Mouse (Mus musculus) liver, embryonic 15.5 days (tissue): ENCODE measurements around the gene Nid2. TPM values are rescaled to one million over a fixed set of nuclear protein-coding genes. Genes with fewer than 3 reads are reported as not detected.

Experiments used
- ATAC-seq: fragments of 200-750 bp; cut with Nextera tagmentation; 2 replicates; pipeline ENCODE4 v1.8.0; 2017; ENCODE audit warnings: moderate number of reproducible peaks, mild to moderate bottlenecking, moderate library complexity; ENCODE audit not compliant: insufficient read depth
- H3K27ac ChIP-seq: fragments of 300-500 bp; sonication (generic); replicated peaks from 2 replicates; pipeline ENCODE4 v1.5.1; 2015; ENCODE audit warnings: mild to moderate bottlenecking, inconsistent platforms
- H3K27me3 ChIP-seq: fragments of 300-500 bp; sonication (generic); 2 replicates; pipeline ENCODE4 v1.6.1; 2015; ENCODE audit warnings: mild to moderate bottlenecking, inconsistent platforms
- H3K36me3 ChIP-seq: fragments of 300-500 bp; sonication (generic); replicated peaks from 2 replicates; pipeline ENCODE4 v1.6.1; 2015; ENCODE audit warnings: moderate library complexity, mild to moderate bottlenecking, inconsistent platforms
- H3K4me1 ChIP-seq: fragments of 300-500 bp; sonication (generic); replicated peaks from 2 replicates; pipeline ENCODE4 v1.6.1; 2015; ENCODE audit warnings: inconsistent platforms
- H3K4me2 ChIP-seq: fragments of 300-500 bp; sonication (generic); 2 replicates; pipeline ENCODE4 v1.6.1; 2015; ENCODE audit warnings: moderate library complexity, mild to moderate bottlenecking, inconsistent platforms
- H3K4me3 ChIP-seq: fragments of 300-500 bp; sonication (generic); replicated peaks from 2 replicates; pipeline ENCODE4 v1.5.1; 2015; ENCODE audit warnings: mild to moderate bottlenecking, inconsistent platforms
- H3K9ac ChIP-seq: fragments of 300-500 bp; sonication (generic); 2 replicates; pipeline ENCODE4 v1.6.1; 2015; ENCODE audit warnings: moderate library complexity, mild to moderate bottlenecking, inconsistent platforms
- H3K9me3 ChIP-seq: fragments of 300-500 bp; sonication (generic); replicated peaks from 2 replicates; pipeline ENCODE4 v1.6.1; 2016; ENCODE audit warnings: inconsistent platforms
- WGBS: fragments of 180-500 bp; shearing (Covaris S2); methylation state at CpG from one replicate; pipeline ENCODE4 v1.1.7; 2015; ENCODE audit warnings: mixed read lengths; ENCODE audit not compliant: insufficient replicate concordance; 5-methylcytosine and 5-hydroxymethylcytosine counted together
- polyA plus RNA-seq: library from polyadenylated mRNA; unstranded; fragments of >200 nt; fragmentation: Nextera tagmentation; extraction: Ambion mirVana; gene quantifications from 2 replicates; pipeline ENCODE4 v1.2.1, GENCODE M21; 2015

Nid2 gene
- polyA plus RNA-seq, 1 experiment from 2014 or later = 13.1 TPM

GRCm38 (mm10) chr14:19728278-19728677 lies 22.8 kb upstream of the Nid2 start:
- Histone ChIP-seq H3K4me1 (0 out of 2 replicates have a peak, but pooled peaks cover 3% of the 10 kb centered on the region), H3K4me2 (no peak overlapping the region), H3K9me3 (no peaks in the 10 kb centered on the region), H3K4me3 (no peak overlapping the region), H3K27me3 (no peaks in the 10 kb centered on the region), H3K9ac (no peak overlapping the region), H3K27ac (no peak overlapping the region), H3K36me3 (no peaks in the 10 kb centered on the region)
- WGBS = 66% methylated on average over 5 of the region's 5 CpGs
- no peak for ATAC-seq

- Histone ChIP-seq H3K4me2 (no peak overlapping the region), H3K9me3 (no peaks in the 10 kb centered on the region), H3K4me3 (no peak overlapping the region), H3K36me3 (no peaks in the 10 kb centered on the region), H3K9ac (no peak overlapping the region), H3K4me1 (peaks cover 7% of the 10 kb centered on the region; the same call in 1 of the 2 replicates), H3K27ac (no peak overlapping the region), H3K27me3 (no peaks in the 10 kb centered on the region)
- WGBS = 66% methylated on average over 7 of the region's 7 CpGs
- no peak for ATAC-seq
Measured at GRCm38 (mm10) chr14:19728737-19729136, 22.3 kb upstream of the Nid2 start.

- H3K9me3 ChIP-seq = no peaks in the 10 kb centered on the region
- no peak overlapping the region for H3K27ac ChIP-seq
- H3K4me3 ChIP-seq = no peak overlapping the region
- no peak overlapping the region for H3K9ac ChIP-seq
- H3K4me2 ChIP-seq = no peak overlapping the region
- no peaks in the 10 kb centered on the region for H3K36me3 ChIP-seq
- H3K27me3 ChIP-seq = no peaks in the 10 kb centered on the region
- 68% methylated on average over 2 of the region's 2 CpGs for WGBS
- H3K4me1 ChIP-seq = peaks cover 10% of the 10 kb centered on the region; the same call in 1 of the 2 replicates
- ATAC-seq = no peak
Measured at GRCm38 (mm10) chr14:19732097-19732496, 19.0 kb upstream of the Nid2 start.

GRCm38 (mm10) chr14:19733490-19734282 lies 17.4 kb upstream of the Nid2 start:
- no peaks in the 10 kb centered on the region for H3K27me3 ChIP-seq
- no peaks in the 10 kb centered on the region for H3K9me3 ChIP-seq
- no peak overlapping the region for H3K9ac ChIP-seq
- no peaks in the 10 kb centered on the region for H3K36me3 ChIP-seq
- H3K4me1 ChIP-seq = peaks cover 10% of the 10 kb centered on the region; the same call in 1 of the 2 replicates
- peak; percentile 42; the same call in 1 of the 2 replicates for ATAC-seq
- WGBS = 24% methylated on average over 4 of the region's 4 CpGs
- peak overlapping the region; percentile 48; the same call in 1 of the 2 replicates for H3K27ac ChIP-seq
- H3K4me2 ChIP-seq = no peak overlapping the region
- no peak overlapping the region for H3K4me3 ChIP-seq

- H3K9ac ChIP-seq = no peak overlapping the region
- H3K4me2 ChIP-seq = no peak overlapping the region
- no peaks in the 10 kb centered on the region for H3K27me3 ChIP-seq
- 55% methylated on average over 6 of the region's 6 CpGs for WGBS
- H3K4me3 ChIP-seq = no peak overlapping the region
- no peak for ATAC-seq
- no peaks in the 10 kb centered on the region for H3K36me3 ChIP-seq
- H3K27ac ChIP-seq = no peak overlapping the region
- H3K4me1 ChIP-seq = peaks cover 10% of the 10 kb centered on the region; the same call in 1 of the 2 replicates
- no peaks in the 10 kb centered on the region for H3K9me3 ChIP-seq
Measured at GRCm38 (mm10) chr14:19735303-19735702, 15.8 kb upstream of the Nid2 start.

GRCm38 (mm10) chr14:19737568-19737967 lies 13.5 kb upstream of the Nid2 start:
- H3K27me3 ChIP-seq = no peaks in the 10 kb centered on the region
- H3K9ac ChIP-seq = no peak overlapping the region
- ATAC-seq = no peak
- H3K36me3 ChIP-seq = no peaks in the 10 kb centered on the region
- no peak overlapping the region for H3K4me3 ChIP-seq
- no peaks in the 10 kb centered on the region for H3K9me3 ChIP-seq
- no peak overlapping the region for H3K4me2 ChIP-seq
- H3K4me1 ChIP-seq = peaks cover 10% of the 10 kb centered on the region; the same call in 1 of the 2 replicates
- H3K27ac ChIP-seq = no peak overlapping the region

GRCm38 (mm10) chr14:19738094-19738843 lies 12.8 kb upstream of the Nid2 start:
- Histone ChIP-seq H3K9me3 (no peaks in the 10 kb centered on the region), H3K4me1 (peaks cover 7% of the 10 kb centered on the region; the same call in 1 of the 2 replicates), H3K4me2 (no peak overlapping the region), H3K27me3 (no peaks in the 10 kb centered on the region), H3K9ac (no peak overlapping the region), H3K27ac (no peak overlapping the region), H3K36me3 (no peaks in the 10 kb centered on the region), H3K4me3 (no peak overlapping the region)
- 42% methylated on average over 5 of the region's 5 CpGs for WGBS
- no peak for ATAC-seq

- Histone ChIP-seq H3K9ac (no peak overlapping the region), H3K36me3 (no peaks in the 10 kb centered on the region), H3K27me3 (no peaks in the 10 kb centered on the region), H3K27ac (no peak overlapping the region), H3K4me3 (no peak overlapping the region), H3K4me2 (no peak overlapping the region), H3K4me1 (no peaks in the 10 kb centered on the region), H3K9me3 (no peaks in the 10 kb centered on the region)
- WGBS = 64% methylated on average over 9 of the region's 9 CpGs
- no peak for ATAC-seq
Measured at GRCm38 (mm10) chr14:19739416-19740146, 11.5 kb upstream of the Nid2 start.

- Histone ChIP-seq H3K4me1 (no peaks in the 10 kb centered on the region), H3K27me3 (no peaks in the 10 kb centered on the region), H3K4me3 (no peak overlapping the region), H3K36me3 (no peaks in the 10 kb centered on the region), H3K9ac (no peak overlapping the region), H3K9me3 (no peaks in the 10 kb centered on the region), H3K27ac (no peak overlapping the region), H3K4me2 (no peak overlapping the region)
- ATAC-seq = no peak
- WGBS = 65% methylated on average over 6 of the region's 6 CpGs
Measured at GRCm38 (mm10) chr14:19740147-19740738, 10.8 kb upstream of the Nid2 start.

GRCm38 (mm10) chr14:19744876-19745275 lies 6.2 kb upstream of the Nid2 start:
- no peak for ATAC-seq
- 73% methylated on average over 5 of the region's 5 CpGs for WGBS

More at GRCm38 (mm10) chr14:19744876-19745275, 6.2 kb upstream of the Nid2 start:
- H3K36me3 ChIP-seq = no peaks in the 10 kb centered on the region
- no peak overlapping the region for H3K9ac ChIP-seq
- no peaks in the 10 kb centered on the region for H3K9me3 ChIP-seq
- H3K27me3 ChIP-seq = no peaks in the 10 kb centered on the region
- H3K27ac ChIP-seq = no peak overlapping the region
- no peak overlapping the region for H3K4me2 ChIP-seq
- no peak overlapping the region for H3K4me3 ChIP-seq
- no peaks in the 10 kb centered on the region for H3K4me1 ChIP-seq
